ENCODE assay signal across 12 mouse cellular contexts in genomic region chr11:90033442-90033841, GRCm38 (mm10). TPM values are rescaled to one million over a fixed set of nuclear protein-coding genes. Genes with fewer than 3 reads are reported as not detected.
A peak's percentile ranks its signal among the peaks of the same experiment; 100 is the strongest.
DNase-seq lines count a peak whose midpoint lies in the region; ATAC-seq lines count a peak whose summit lies in the region.
"Had no signal": no experiment of that assay in that cellular context is flagged by ENCODE, and none has a peak within 500 bp of the region (broad histone marks: within the 10 kb centered on the region; RNA-seq: fewer than 3 reads in every experiment).

No protein-coding gene starts in this region.

- H3K4me2 ChIP-seq in kidney, embryonic 14.5 days (replicated peaks; ENCODE audit: low read depth, low read length), result peak overlapping the region; percentile 43
- H3K4me2 ChIP-seq in forebrain, embryonic 14.5 days (ENCODE audit: low read length), result peak overlapping the region; percentile 14; the same call in 1 of the 2 replicates
- H3K4me2 ChIP-seq in intestine, embryonic 15.5 days (replicated peaks), result peak overlapping the region; percentile 54
- peak overlapping the region; percentile 27; the same call in 1 of the 2 replicates for H3K4me2 ChIP-seq in neural tube, embryonic 14.5 days (ENCODE audit: low read depth, low read length)

- WGBS in kidney, embryonic 14.5 days, result 45% methylated on average over 5 of the region's 5 CpGs
- 52% methylated on average over 5 of the region's 5 CpGs for WGBS in forebrain, embryonic 14.5 days
- WGBS in intestine, embryonic 15.5 days, result 46% methylated on average over 5 of the region's 5 CpGs
- 45% methylated on average over 5 of the region's 5 CpGs for WGBS in neural tube, embryonic 14.5 days

- H3K27ac ChIP-seq in kidney, embryonic 14.5 days (ENCODE audit: low read depth, low read length), result no peak overlapping the region
- H3K27ac ChIP-seq in forebrain, embryonic 14.5 days (ENCODE audit: low read depth, low read length), result no peak overlapping the region
- H3K27ac ChIP-seq in intestine, embryonic 15.5 days, result no peak overlapping the region
- H3K27ac ChIP-seq in neural tube, embryonic 14.5 days (ENCODE audit: low read depth, low read length), result no peak overlapping the region

- H3K4me3 ChIP-seq in kidney, embryonic 14.5 days (ENCODE audit: low read length), result peak overlapping the region; percentile 14
- H3K4me3 ChIP-seq in forebrain, embryonic 14.5 days (ENCODE audit: low read depth, low read length), result no peak overlapping the region
- peak overlapping the region; percentile 20 for H3K4me3 ChIP-seq in intestine, embryonic 15.5 days (replicated peaks)
- H3K4me3 ChIP-seq in neural tube, embryonic 14.5 days (ENCODE audit: low read depth, low read length), result no peak overlapping the region

- H3K4me1 ChIP-seq in kidney, embryonic 14.5 days (ENCODE audit: control insufficient read depth, insufficient read depth, low read length), result peaks cover 18% of the 10 kb centered on the region
- peaks cover 2% of the 10 kb centered on the region; the same call in 1 of the 2 replicates for H3K4me1 ChIP-seq in forebrain, embryonic 14.5 days (ENCODE audit: control insufficient read depth, insufficient read depth, low read length)
- H3K4me1 ChIP-seq in intestine, embryonic 15.5 days (replicated peaks), result peaks cover 11% of the 10 kb centered on the region
- no peaks in the 10 kb centered on the region; the same call in 1 of the 2 replicates for H3K4me1 ChIP-seq in neural tube, embryonic 14.5 days (ENCODE audit: control insufficient read depth, insufficient read depth, low read length)

- no peaks in the 10 kb centered on the region for H3K27me3 ChIP-seq in kidney, embryonic 14.5 days (ENCODE audit: control insufficient read depth, insufficient read depth, low read length)
- H3K27me3 ChIP-seq in forebrain, embryonic 14.5 days (replicated peaks; ENCODE audit: control insufficient read depth, insufficient read depth, low read length), result no peaks in the 10 kb centered on the region
- no peaks in the 10 kb centered on the region for H3K27me3 ChIP-seq in intestine, embryonic 15.5 days (replicated peaks)
- no peaks in the 10 kb centered on the region for H3K27me3 ChIP-seq in neural tube, embryonic 14.5 days (ENCODE audit: control insufficient read depth, insufficient read depth, low read length)

- 0 out of 2 replicates have a peak overlapping the region, but pooled peaks have one; percentile 23 for H3K9ac ChIP-seq in kidney, embryonic 14.5 days (ENCODE audit: low read depth, low read length)
- no peak overlapping the region for H3K9ac ChIP-seq in forebrain, embryonic 14.5 days (ENCODE audit: low read length)
- no peak overlapping the region for H3K9ac ChIP-seq in intestine, embryonic 15.5 days
- peak overlapping the region; percentile 37; the same call in 1 of the 2 replicates for H3K9ac ChIP-seq in neural tube, embryonic 14.5 days (replicated peaks; ENCODE audit: low read depth, low read length)
- H3K9ac ChIP-seq: liver, postnatal 0 days had no signal

- peaks cover 5% of the 10 kb centered on the region; the same call in 1 of the 2 replicates for H3K9me3 ChIP-seq in kidney, embryonic 14.5 days (ENCODE audit: control insufficient read depth, low read length)
- H3K9me3 ChIP-seq in forebrain, embryonic 14.5 days (replicated peaks; ENCODE audit: control insufficient read depth, low read length), result no peaks in the 10 kb centered on the region
- H3K9me3 ChIP-seq in intestine, embryonic 15.5 days, result no peaks in the 10 kb centered on the region
- no peaks in the 10 kb centered on the region for H3K9me3 ChIP-seq in neural tube, embryonic 14.5 days (ENCODE audit: control insufficient read depth, low read length)

- H3K36me3 ChIP-seq in kidney, embryonic 14.5 days (ENCODE audit: control insufficient read depth, insufficient read depth, low read length), result 0 out of 2 replicates have a peak, but pooled peaks cover 3% of the 10 kb centered on the region
- H3K36me3 ChIP-seq in forebrain, embryonic 14.5 days (ENCODE audit: control insufficient read depth, insufficient read depth, low read length), result no peaks in the 10 kb centered on the region
- H3K36me3 ChIP-seq in intestine, embryonic 15.5 days, result no peaks in the 10 kb centered on the region
- no peaks in the 10 kb centered on the region for H3K36me3 ChIP-seq in neural tube, embryonic 14.5 days (ENCODE audit: control insufficient read depth, insufficient read depth, low read length)

- no peak for ATAC-seq in kidney, embryonic 14.5 days (ENCODE audit: low FRiP score, low TSS enrichment)
- no peak for ATAC-seq in forebrain, embryonic 14.5 days
- no peak for ATAC-seq in intestine, embryonic 15.5 days
- no peak for ATAC-seq in neural tube, embryonic 14.5 days (ENCODE audit: low read depth)
- ATAC-seq: liver, postnatal 0 days had no signal

- DNase-seq in kidney, adult 11 months, result no peak
- DNase-seq in forebrain, embryonic 14.5 days (ENCODE audit: low spot score), result no peak
- no peak for DNase-seq in embryo, embryonic 10.5 days (ENCODE audit: low spot score)
- no peak for DNase-seq in T-cell, adult 2 months (ENCODE audit: low spot score)
- DNase-seq in layer of hippocampus, postnatal 14 days (ENCODE audit: low spot score in 2 of 2), result no peak
- DNase-seq: adrenal gland, postnatal 36 days; kidney, adult 9 months; liver, postnatal 0 days; right cerebral cortex, postnatal 25 days had no signal

RNA-seq across cellular contexts. Expression of gene Tmem100, which starts 3.3 kb away (rescaled TPM):
- polyA plus RNA-seq in kidney, embryonic 14.5 days (2014; fragmentation: Nextera tagmentation; extraction: Ambion mirVana), result 20.5 and 23.3 TPM in 2 replicates
- 6.7 and 7.6 TPM in 2 replicates for polyA plus RNA-seq in forebrain, embryonic 14.5 days (2014; fragmentation: Nextera tagmentation; extraction: Ambion mirVana)
- polyA plus RNA-seq in intestine, embryonic 15.5 days (2015; fragmentation: Nextera tagmentation; extraction: Ambion mirVana), result 14.8 and 16.3 TPM in 2 replicates
- polyA plus RNA-seq in neural tube, embryonic 14.5 days (2014; fragmentation: Nextera tagmentation; extraction: Ambion mirVana), result 25.1 and 25.5 TPM in 2 replicates
- 10 to 100 TPM; 28.0 TPM for total RNA-seq in layer of hippocampus, postnatal 14 days (2021)

RNA-seq across cellular contexts. Expression of gene Pctp, which starts 30.7 kb away (rescaled TPM):
- polyA plus RNA-seq in kidney, embryonic 14.5 days (2014; fragmentation: Nextera tagmentation; extraction: Ambion mirVana), result 7.1 and 9.8 TPM in 2 replicates
- 0.48 and 0.80 TPM in 2 replicates for polyA plus RNA-seq in forebrain, embryonic 14.5 days (2014; fragmentation: Nextera tagmentation; extraction: Ambion mirVana)
- 19.7 and 20.3 TPM in 2 replicates for polyA plus RNA-seq in intestine, embryonic 15.5 days (2015; fragmentation: Nextera tagmentation; extraction: Ambion mirVana)
- 0.90 and 1.5 TPM in 2 replicates for polyA plus RNA-seq in neural tube, embryonic 14.5 days (2014; fragmentation: Nextera tagmentation; extraction: Ambion mirVana)
- total RNA-seq in layer of hippocampus, postnatal 14 days (2021), result under 1 TPM; 0.53 to 0.95 TPM

Comparison
In these comparisons a context has a peak if more than half of its experiments do, and no peak if none do; other contexts are left out.
1. H3K4me3 ChIP-seq: peak in kidney, embryonic 14.5 days (single experiment) and intestine, embryonic 15.5 days (single experiment); none in forebrain, embryonic 14.5 days (single experiment) and neural tube, embryonic 14.5 days (single experiment).
2. H3K9ac ChIP-seq: peak in kidney, embryonic 14.5 days (single experiment) and neural tube, embryonic 14.5 days (single experiment); none in forebrain, embryonic 14.5 days (single experiment) and intestine, embryonic 15.5 days (single experiment).
3. Peak in every context shown above with its lines, with median percentiles within 50 percentile points of each other: H3K4me2 ChIP-seq.